ENCODE assay signal across 10 mouse cellular contexts in the genomic region with DNA sequence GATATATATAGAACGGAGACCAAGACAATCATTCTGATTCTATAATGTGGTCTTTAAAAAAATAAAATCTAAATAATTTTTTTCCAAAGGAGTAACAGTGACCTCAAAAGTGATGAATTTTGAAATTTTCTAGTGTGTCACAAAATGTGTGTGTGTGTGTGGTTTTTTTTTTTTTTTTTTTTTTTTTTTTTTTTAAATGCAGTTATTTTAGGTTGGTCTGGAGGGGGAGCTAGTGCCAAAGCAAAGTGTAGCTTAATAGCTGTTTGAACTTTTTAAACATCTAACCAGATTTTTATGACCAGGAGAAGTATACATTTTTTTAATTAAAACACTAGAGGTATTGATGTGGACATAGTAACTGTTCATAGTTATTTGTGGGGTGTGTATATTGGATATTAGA. TPM values are rescaled to one million over a fixed set of nuclear protein-coding genes. Genes with fewer than 3 reads are reported as not detected.
A peak's percentile ranks its signal among the peaks of the same experiment; 100 is the strongest.
DNase-seq lines count a peak whose midpoint lies in the region; ATAC-seq and TF ChIP-seq lines count a peak whose summit lies in the region.
"Had no signal": no experiment of that assay in that cellular context is flagged by ENCODE, and none has a peak within 500 bp of the region (broad histone marks: within the 10 kb centered on the region; RNA-seq: fewer than 3 reads in every experiment).

No protein-coding gene starts in this region.

- H3K4me1 ChIP-seq in lung, postnatal 0 days (ENCODE audit: insufficient read depth, low read depth, low read length): no peaks in the 10 kb centered on the region
- H3K4me1 ChIP-seq in forebrain, embryonic 15.5 days: peaks cover 13% of the 10 kb centered on the region

- no peak overlapping the region for H3K27ac ChIP-seq in lung, postnatal 0 days (ENCODE audit: low read length)
- no peak overlapping the region for H3K27ac ChIP-seq in forebrain, embryonic 15.5 days (replicated peaks)
- H3K27ac ChIP-seq: embryonic facial prominence, embryonic 13.5 days; limb, embryonic 12.5 days had no signal

- DNase-seq in adrenal gland, adult 2 months: peak; percentile 13
- no peak for DNase-seq in adrenal gland, postnatal 4 days (ENCODE audit: low spot score in 2 of 2)
- peak; percentile 42 for DNase-seq in kidney, postnatal 10 days
- DNase-seq in kidney, adult 18-20 months: no peak
- peak; percentile 61 for DNase-seq in MN1 (ENCODE audit: low spot score)
- peak; percentile 82 for DNase-seq in lung, postnatal 0 days (ENCODE audit: low spot score)
- no peak for DNase-seq in urinary bladder, postnatal 14 days (ENCODE audit: low spot score)

- H3K36me3 ChIP-seq in lung, postnatal 0 days (ENCODE audit: insufficient read depth, low read length): no peaks in the 10 kb centered on the region
- no peaks in the 10 kb centered on the region for H3K36me3 ChIP-seq in forebrain, embryonic 15.5 days
- H3K36me3 ChIP-seq: embryonic facial prominence, embryonic 13.5 days; limb, embryonic 12.5 days had no signal

- no peak for ATAC-seq in lung, postnatal 0 days
- no peak for ATAC-seq in forebrain, embryonic 15.5 days (replicated peaks)

- TF ChIP-seq EP300 in lung, postnatal 0 days (IDR thresholded peaks at IDR 0.05): no peak

- H3K9ac ChIP-seq in lung, postnatal 0 days (replicated peaks; ENCODE audit: low read depth): no peak overlapping the region
- no peak overlapping the region for H3K9ac ChIP-seq in forebrain, embryonic 15.5 days (replicated peaks)
- H3K9ac ChIP-seq: embryonic facial prominence, embryonic 13.5 days; limb, embryonic 12.5 days had no signal

- no peaks in the 10 kb centered on the region for H3K9me3 ChIP-seq in lung, postnatal 0 days (ENCODE audit: low read length)
- H3K9me3 ChIP-seq in forebrain, embryonic 15.5 days: no peaks in the 10 kb centered on the region
- H3K9me3 ChIP-seq: embryonic facial prominence, embryonic 13.5 days; limb, embryonic 12.5 days had no signal

- no peak overlapping the region for H3K4me2 ChIP-seq in lung, postnatal 0 days (replicated peaks; ENCODE audit: low read depth, low read length)
- H3K4me2 ChIP-seq in forebrain, embryonic 15.5 days (replicated peaks): no peak overlapping the region
- H3K4me2 ChIP-seq: limb, embryonic 12.5 days had no signal

- H3K4me3 ChIP-seq in lung, postnatal 0 days (ENCODE audit: low read depth, low read length): no peak overlapping the region
- no peak overlapping the region for H3K4me3 ChIP-seq in forebrain, embryonic 15.5 days
- H3K4me3 ChIP-seq: limb, embryonic 12.5 days had no signal

- no peaks in the 10 kb centered on the region for H3K27me3 ChIP-seq in lung, postnatal 0 days (replicated peaks; ENCODE audit: insufficient read depth, low read length)
- H3K27me3 ChIP-seq in forebrain, embryonic 15.5 days: no peaks in the 10 kb centered on the region
- H3K27me3 ChIP-seq: embryonic facial prominence, embryonic 13.5 days; limb, embryonic 12.5 days had no signal

- TF ChIP-seq CTCF in lung, postnatal 0 days (IDR thresholded peaks at IDR 0.05): peak; percentile 51

- WGBS in lung, postnatal 0 days: 53% methylated on average over 1 of the region's 1 CpGs
- WGBS in forebrain, embryonic 15.5 days: 80% methylated on average over 1 of the region's 1 CpGs

RNA-seq across cellular contexts. Expression of gene Fut8, which starts 2.9 kb away (rescaled TPM):
- total RNA-seq in adrenal gland, adult 2 months (2021): 10 to 100 TPM; 35.9 to 43.7 TPM
- polyA plus RNA-seq in adrenal gland, adult 2 months (2012; rRNA removed): 11.6 and 18.5 TPM in 2 replicates
- total RNA-seq in adrenal gland, postnatal 4 days (2021): 10 to 100 TPM; 60.0 to 60.8 TPM
- 31.4 and 35.9 TPM in 2 replicates for polyA plus RNA-seq in lung, postnatal 0 days (2015; fragmentation: Nextera tagmentation; extraction: Ambion mirVana)
- polyA plus RNA-seq in forebrain, embryonic 15.5 days (2015; fragmentation: Nextera tagmentation; extraction: Ambion mirVana): 35.2 and 37.5 TPM in 2 replicates

Comparison
In these comparisons a context has a peak if more than half of its experiments do, and no peak if none do; other contexts are left out.
1. DNase-seq: peak in adrenal gland, adult 2 months (single experiment), kidney, postnatal 10 days (single experiment), MN1 (single experiment) and lung, postnatal 0 days (single experiment); none in adrenal gland, postnatal 4 days (0 of 2), kidney, adult 18-20 months (single experiment) and urinary bladder, postnatal 14 days (single experiment).